Mouse (Mus musculus) regulatory T cell (primary cell): Measurements from ENCODE around the gene Tpst2.

Experiments used
- in situ Hi-C: fragments of 300-600 bp; cut with MboI, MseI; formaldehyde crosslinking; loops from one replicate; pipeline ENCODE4 v1.15.1; 2025; ENCODE audit warnings: high pct_unique_total_duplicates

Gene Tpst2

GRCm38 (mm10) chr5:112326446-112327009, 50.0 kb downstream of the Tpst2 start:
- in situ Hi-C loops = no loop called here

GRCm38 (mm10) chr5:112327854-112328253, 51.4 kb downstream of the Tpst2 start:
- in situ Hi-C loops = no loop called here

GRCm38 (mm10) chr5:112329805-112330564, 53.5 kb downstream of the Tpst2 start:
- in situ Hi-C loops = loop anchor here (10.0 kb wide), 1 partner anchor 1675 kb away; the partner anchor contains the start of genes Ddx51 and Noc4l

- in situ Hi-C loops = loop anchor here (5.0 to 10.0 kb wide), 2 partner anchors 93 to 1681 kb away; partner anchors contain the start of genes Ddx51 and Noc4l
Observed at GRCm38 (mm10) chr5:112335473-112335872, 59.0 kb downstream of the Tpst2 start.

- in situ Hi-C loops = loop anchor here (5.0 to 10.0 kb wide), 2 partner anchors 95 to 1682 kb away; partner anchors contain the start of genes Ddx51 and Noc4l
Observed at GRCm38 (mm10) chr5:112337004-112337403, 60.5 kb downstream of the Tpst2 start.

GRCm38 (mm10) chr5:112339215-112339614, 62.7 kb downstream of the Tpst2 start:
- in situ Hi-C loops = loop anchor here (5.0 to 10.0 kb wide), 2 partner anchors 97 to 1684 kb away; partner anchors contain the start of genes Ddx51 and Noc4l

GRCm38 (mm10) chr5:112342463-112343204, 66.1 kb downstream of the Tpst2 start, which contains the start of the genes Srrd and Hps4:
TSS of gene Srrd (minus strand) at chr5:112343040.
TSS of gene Hps4 (plus strand) at chr5:112343083.
- in situ Hi-C loops = loop anchor here (10.0 kb wide), 2 partner anchors 792 to 1422 kb away; no protein-coding TSS in a partner anchor

- in situ Hi-C loops = loop anchor here (10.0 kb wide), 2 partner anchors 792 to 1422 kb away; no protein-coding TSS in a partner anchor
Observed at GRCm38 (mm10) chr5:112343205-112343595, 66.7 kb downstream of the Tpst2 start.

GRCm38 (mm10) chr5:112344092-112344960, 67.8 kb downstream of the Tpst2 start:
- in situ Hi-C loops = loop anchor here (10.0 kb wide), 2 partner anchors 790 to 1420 kb away; no protein-coding TSS in a partner anchor

- in situ Hi-C loops = loop anchor here (10.0 kb wide), 2 partner anchors 788 to 1418 kb away; no protein-coding TSS in a partner anchor
Observed at GRCm38 (mm10) chr5:112346211-112346965, 69.9 kb downstream of the Tpst2 start.

GRCm38 (mm10) chr5:112349169-112349568, 72.7 kb downstream of the Tpst2 start:
- in situ Hi-C loops = loop anchor here (10.0 kb wide), 2 partner anchors 786 to 1416 kb away; no protein-coding TSS in a partner anchor

GRCm38 (mm10) chr5:112355493-112355892, 79.0 kb downstream of the Tpst2 start:
- in situ Hi-C loops = no loop called here

GRCm38 (mm10) chr5:112355910-112356309, 79.4 kb downstream of the Tpst2 start, which contains the start of gene Gm6583:
TSS of gene Gm6583 (minus strand) at chr5:112356033.
- in situ Hi-C loops = no loop called here

- in situ Hi-C loops = no loop called here
Observed at GRCm38 (mm10) chr5:112356322-112356721, 79.8 kb downstream of the Tpst2 start.

- in situ Hi-C loops = no loop called here
Observed at GRCm38 (mm10) chr5:112359520-112359919, 83.0 kb downstream of the Tpst2 start.

GRCm38 (mm10) chr5:112360077-112360476, 83.6 kb downstream of the Tpst2 start:
- in situ Hi-C loops = no loop called here

GRCm38 (mm10) chr5:112364184-112364797, 87.8 kb downstream of the Tpst2 start:
- in situ Hi-C loops = no loop called here
